Mouse (Mus musculus): ENCODE results near the gene Fstl4.

GRCm38 (mm10) chr11:53140722-53141400 is 376.4 kb downstream of the Fstl4 start:
- TF ChIP-seq CTCF (IDR thresholded peaks at IDR 0.05; ENCODE audit: low read depth) (no peak), EP300 (IDR thresholded peaks at IDR 0.05; ENCODE audit: low read depth) (no peak)

Data from liver, embryonic 14.5 days (tissue).